Mouse (Mus musculus) gonadal fat pad, adult 2 months (tissue): ENCODE results near the gene Mmaa. TPM values are rescaled to one million over a fixed set of nuclear protein-coding genes. Genes with fewer than 3 reads are reported as not detected.

Experiments
- DNase-seq: peaks from one replicate; pipeline ENCODE4 v3.0.0-alpha.2; 2012; ENCODE audit warnings: low read depth
- polyA plus RNA-seq: library from polyadenylated mRNA; depleted of rRNA; stranded (reverse); fragments of >200 nt; gene quantifications from 2 replicates; pipeline ENCODE4 v1.2.3, GENCODE M21; 2012; rRNA removed

The Mmaa gene
- polyA plus RNA-seq = 7.3 and 8.4 TPM in 2 replicates

GRCm38 (mm10) chr8:79294610-79295275 is at the start of gene Mmaa:
Gene Mmaa (minus strand): TSS chr8:79294937.
- DNase-seq = no peak

DNA sequence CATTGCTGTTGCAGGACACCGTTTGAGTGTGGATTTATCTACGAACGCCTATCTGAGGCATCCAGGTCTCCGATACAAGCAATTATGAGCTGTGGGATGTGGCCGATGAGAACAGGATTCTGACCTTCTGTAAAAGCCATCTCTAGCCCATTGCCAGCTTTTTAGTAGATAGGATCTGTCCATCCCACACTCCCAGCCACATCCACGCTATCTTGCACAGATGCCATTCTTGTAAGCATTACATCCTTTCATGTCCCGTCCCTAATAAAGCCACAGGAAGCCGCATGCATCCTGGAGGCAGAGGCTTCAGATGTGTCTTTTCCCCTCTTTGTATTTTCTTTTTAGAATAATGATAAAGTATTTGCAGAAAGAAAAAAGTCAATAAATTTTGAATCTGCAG is 46.5 kb upstream of the Mmaa start:
- DNase-seq = no peak

GRCm38 (mm10) chr8:79339555-79339954 is 44.8 kb upstream of the Mmaa start:
- DNase-seq = no peak

- no peak for DNase-seq
Observed at GRCm38 (mm10) chr8:79338619-79339018, 43.9 kb upstream of the Mmaa start.

- no peak for DNase-seq
Observed at GRCm38 (mm10) chr8:79332109-79332900, 37.6 kb upstream of the Mmaa start.

DNA sequence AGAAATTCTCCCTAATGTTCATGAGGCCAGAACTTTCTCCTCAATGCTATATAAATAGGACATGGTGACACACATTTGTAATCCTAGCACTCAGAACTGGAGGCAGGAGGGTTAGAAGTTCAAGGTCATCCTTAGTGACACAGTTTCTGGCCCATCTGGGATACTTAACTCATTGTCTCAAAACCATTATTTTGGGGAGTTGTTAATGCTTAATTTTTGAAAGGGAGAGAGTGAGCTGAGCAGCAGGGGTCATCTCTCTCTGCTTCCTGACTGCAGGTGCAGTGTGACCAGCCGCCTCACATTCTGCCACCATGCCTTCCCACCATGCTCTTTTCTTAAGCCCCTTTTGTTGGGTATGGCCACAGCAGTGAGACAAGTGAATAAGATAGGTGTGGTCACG is 36.8 kb upstream of the Mmaa start:
- DNase-seq = no peak

DNA sequence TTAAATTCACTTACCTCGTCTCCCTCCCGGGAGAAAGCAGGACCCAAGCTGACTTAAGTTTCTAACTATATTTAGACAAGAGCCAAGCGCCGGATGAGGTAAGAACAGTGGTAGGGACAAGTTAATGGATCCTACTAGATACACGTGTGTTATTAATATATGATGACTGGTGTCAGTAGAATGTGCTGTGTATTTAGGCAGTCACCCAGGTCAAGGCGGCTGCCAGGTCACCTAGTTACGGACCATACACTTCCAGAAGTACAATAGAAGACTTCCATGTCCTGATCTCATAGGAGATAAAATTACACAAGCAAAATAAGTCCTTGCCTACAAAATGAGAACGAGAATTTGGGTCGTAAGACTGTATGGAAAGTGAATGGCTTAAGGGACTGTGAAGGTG is 36.3 kb upstream of the Mmaa start:
- peak; percentile 54 for DNase-seq

- DNase-seq = no peak
Observed at GRCm38 (mm10) chr8:79329735-79330134, 35.0 kb upstream of the Mmaa start.

GRCm38 (mm10) chr8:79329182-79329581 is 34.4 kb upstream of the Mmaa start:
- DNase-seq = no peak

GRCm38 (mm10) chr8:79325510-79325909 is 30.8 kb upstream of the Mmaa start:
- DNase-seq = no peak

DNA sequence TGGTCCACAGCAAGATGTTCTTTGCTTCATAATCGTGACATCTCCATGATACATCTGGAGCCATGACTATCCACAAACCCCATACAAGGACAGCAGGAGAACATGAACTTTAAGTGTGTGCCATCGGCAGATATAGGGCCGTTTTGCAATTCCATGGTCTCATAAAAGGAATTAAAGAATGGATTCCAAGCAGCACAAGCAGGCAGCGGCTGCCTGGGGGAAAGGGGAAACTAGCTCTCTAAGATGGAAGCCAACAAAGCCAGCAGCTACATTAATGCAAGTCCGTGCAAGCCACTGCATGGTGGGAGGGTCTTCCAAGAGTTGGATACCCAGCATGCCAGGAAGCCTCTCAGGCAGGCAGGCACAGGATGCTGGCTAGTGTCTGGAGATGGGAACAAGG is 30.2 kb upstream of the Mmaa start:
- peak; percentile 59 for DNase-seq

DNA sequence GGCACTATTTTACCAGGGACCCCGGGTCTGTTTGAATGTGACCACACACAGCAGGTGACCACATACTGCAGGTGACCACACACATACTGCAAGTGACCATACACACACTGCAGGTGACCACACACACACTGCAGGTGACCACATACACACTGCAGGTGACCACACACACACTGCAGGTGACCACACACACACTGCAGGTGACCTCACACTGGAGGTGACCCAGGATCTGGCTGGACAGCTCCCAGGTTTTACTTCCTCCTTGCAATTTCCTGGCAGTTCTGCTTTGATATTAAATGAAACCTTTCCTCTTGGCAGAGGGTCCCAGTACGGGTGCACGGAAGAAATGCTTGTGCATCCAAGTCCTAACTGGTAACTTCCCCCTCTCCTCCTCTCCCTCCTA is 29.3 kb upstream of the Mmaa start:
- no peak for DNase-seq

GRCm38 (mm10) chr8:79323121-79323520 is 28.4 kb upstream of the Mmaa start:
- no peak for DNase-seq

DNA sequence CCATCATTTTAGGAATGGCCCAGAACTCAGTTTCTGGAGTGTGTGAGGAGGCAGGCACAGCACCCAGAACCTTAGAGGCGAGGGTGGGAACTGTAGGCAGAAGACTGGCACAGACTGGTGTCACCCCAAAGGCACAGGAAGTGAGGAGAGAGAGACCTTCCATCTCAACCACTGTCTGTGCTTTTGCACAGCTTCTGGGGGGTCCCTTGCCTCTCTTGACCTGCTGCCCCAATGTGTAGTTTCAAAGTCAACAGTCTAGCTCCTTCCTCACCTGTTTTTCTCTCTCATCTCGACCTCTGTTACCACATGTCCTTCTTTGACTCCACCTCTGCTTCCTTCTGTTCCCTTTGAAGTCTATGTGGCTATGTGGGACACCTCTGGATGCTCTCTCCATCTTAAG is 16.1 kb upstream of the Mmaa start:
- no peak for DNase-seq

- DNase-seq = no peak
Observed at GRCm38 (mm10) chr8:79305941-79306340, 11.2 kb upstream of the Mmaa start.

DNA sequence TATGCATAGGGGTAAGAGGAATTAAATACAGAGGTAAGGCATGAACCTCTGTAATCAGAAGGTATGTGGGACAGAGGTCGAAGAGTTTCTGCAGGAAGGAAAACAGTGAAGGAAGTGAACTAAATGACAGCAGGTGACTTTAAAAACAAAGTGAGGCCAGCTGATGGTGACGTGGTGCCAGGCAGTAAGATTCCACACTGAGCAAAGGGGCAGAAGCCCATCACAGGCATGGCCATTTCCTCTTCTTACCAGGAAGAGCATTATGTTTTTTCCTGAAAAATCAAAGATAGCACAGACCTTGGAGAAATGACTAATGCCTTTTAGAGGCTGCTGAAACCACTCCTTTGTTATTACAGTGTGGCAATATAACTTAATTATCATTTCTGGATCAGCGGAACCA is 6.8 kb upstream of the Mmaa start:
- no peak for DNase-seq

- no peak for DNase-seq
Observed at GRCm38 (mm10) chr8:79299704-79300103, 5.0 kb upstream of the Mmaa start.

DNA sequence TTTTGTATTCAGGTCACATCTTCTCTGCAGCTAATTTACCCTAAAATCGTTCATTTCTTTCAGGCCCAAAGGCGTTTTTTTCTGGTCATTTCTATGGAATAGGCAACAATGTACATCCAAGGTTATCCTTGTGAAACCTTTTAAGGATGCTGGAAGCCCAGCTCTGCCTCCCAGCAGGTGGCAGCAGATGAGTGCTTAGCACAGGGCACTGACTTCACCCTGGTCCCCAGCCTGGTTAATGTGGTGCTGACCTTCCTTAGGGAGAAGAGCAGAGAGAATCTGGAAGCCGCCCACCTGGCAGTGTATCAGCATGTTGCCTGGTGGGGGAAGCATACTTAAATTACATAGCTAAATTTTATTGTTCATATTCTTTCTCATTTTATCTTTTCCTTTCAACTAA is 3.0 kb upstream of the Mmaa start:
- DNase-seq = no peak

DNA sequence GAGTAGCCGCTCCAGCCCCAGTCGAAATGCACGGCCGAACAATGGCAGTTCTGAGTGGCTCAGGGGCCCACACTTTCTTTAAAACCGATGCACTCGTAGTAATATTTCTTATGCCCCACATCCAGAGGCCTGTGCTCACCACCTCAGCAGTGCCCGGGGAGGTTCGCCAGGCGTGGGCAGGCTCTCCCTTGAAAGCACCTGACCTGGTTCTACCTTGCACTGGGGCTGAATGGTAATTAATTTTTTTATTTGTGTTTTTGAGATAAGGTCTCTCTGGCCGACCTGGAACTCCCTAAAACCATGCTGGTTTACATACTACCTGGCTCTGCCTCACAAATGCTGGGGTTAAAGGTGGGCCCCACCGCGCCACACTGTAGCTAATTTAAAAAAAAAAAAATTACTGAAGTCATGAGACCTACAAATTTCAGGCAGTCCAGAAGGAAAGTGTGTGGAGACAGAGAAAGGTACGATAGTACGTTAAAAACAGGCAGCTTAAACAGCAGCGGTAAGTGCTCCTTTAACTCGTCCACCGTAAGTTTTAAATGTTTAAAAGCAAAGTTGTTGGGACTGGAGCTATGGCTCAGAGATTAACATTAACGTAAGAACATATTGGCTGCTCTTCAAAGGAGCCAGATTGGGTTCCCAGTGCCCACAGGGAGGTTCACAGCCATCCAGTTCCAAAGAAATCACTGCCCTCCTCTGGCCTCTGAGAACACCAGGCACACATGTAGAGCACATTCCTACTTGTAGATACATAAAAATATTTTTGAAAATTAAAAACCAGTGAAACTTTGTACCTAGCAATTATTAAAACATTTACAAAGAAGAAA is 754 bp upstream of the Mmaa start:
- no peak for DNase-seq

DNA sequence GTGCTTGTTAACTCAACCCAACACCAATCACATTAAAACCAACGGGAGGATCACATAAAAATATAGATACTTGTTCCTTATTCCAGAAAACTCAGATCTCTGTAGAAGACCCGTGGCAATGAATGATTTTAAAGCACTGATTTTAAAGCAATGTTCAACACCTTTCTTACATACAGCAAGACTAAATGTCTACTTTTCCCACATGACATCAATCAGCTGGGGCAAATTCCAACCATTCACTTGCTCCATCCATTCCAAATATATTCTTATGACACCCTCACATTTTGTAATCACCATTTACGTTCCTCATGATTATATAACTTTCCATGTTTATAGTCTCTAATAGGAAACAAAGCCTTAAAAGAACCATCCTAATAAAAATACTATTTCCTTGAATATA is 896 bp downstream of the Mmaa start:
- no peak for DNase-seq

- DNase-seq = no peak
Observed at GRCm38 (mm10) chr8:79292712-79293264, 1.9 kb downstream of the Mmaa start.

- no peak for DNase-seq
Observed at GRCm38 (mm10) chr8:79289592-79289991, 5.1 kb downstream of the Mmaa start.
